Mouse (Mus musculus) T-cell, adult 2 months (primary cell): ENCODE measurements around the gene Tuft1.
A peak's percentile ranks its signal among the peaks of the same experiment; 100 is the strongest.

ENCODE experiments used
- DNase-seq: peaks from one replicate; pipeline ENCODE4 v3.0.0; 2022; ENCODE audit warnings: low spot score

Tuft1 gene

GRCm38 (mm10) chr3:94595871-94596287 lies 62.8 kb downstream of the Tuft1 start:
- DNase-seq, result no peak

- peak; percentile 30 for DNase-seq
Measured at GRCm38 (mm10) chr3:94591066-94591465, 67.6 kb downstream of the Tuft1 start.

- DNase-seq, result no peak
Measured at GRCm38 (mm10) chr3:94587962-94588361, 70.7 kb downstream of the Tuft1 start.

GRCm38 (mm10) chr3:94582944-94583343 lies 75.7 kb downstream of the Tuft1 start:
- no peak for DNase-seq

GRCm38 (mm10) chr3:94582456-94582891 lies 76.2 kb downstream of the Tuft1 start, which contains the start of gene Snx27:
TSS of gene Snx27 (minus strand) at chr3:94582716.
- peak; percentile 88 for DNase-seq

- DNase-seq, result peak; percentile 77
Measured at GRCm38 (mm10) chr3:94581793-94582455, 76.7 kb downstream of the Tuft1 start.

GRCm38 (mm10) chr3:94581138-94581780 lies 77.4 kb downstream of the Tuft1 start:
- DNase-seq, result no peak

GRCm38 (mm10) chr3:94574506-94574905 lies 84.2 kb downstream of the Tuft1 start:
- DNase-seq, result no peak

GRCm38 (mm10) chr3:94567242-94567641 lies 91.4 kb downstream of the Tuft1 start:
- no peak for DNase-seq

- DNase-seq, result no peak
Measured at GRCm38 (mm10) chr3:94565557-94565956, 93.1 kb downstream of the Tuft1 start.

GRCm38 (mm10) chr3:94565127-94565526 lies 93.5 kb downstream of the Tuft1 start:
- DNase-seq, result no peak

- DNase-seq, result no peak
Measured at GRCm38 (mm10) chr3:94564356-94565010, 94.2 kb downstream of the Tuft1 start.

- no peak for DNase-seq
Measured at GRCm38 (mm10) chr3:94563163-94563562, 95.5 kb downstream of the Tuft1 start.
